Mouse (Mus musculus): ENCODE results near the gene Igf2bp2. TPM values are rescaled to one million over a fixed set of nuclear protein-coding genes. Genes with fewer than 3 reads are reported as not detected.

Igf2bp2 gene
- polyA plus RNA-seq, 1 experiment from 2014 or later: 5.2 TPM

- no peak overlapping the region for H3K4me3 ChIP-seq (ENCODE audit: low read depth, low read length)
- WGBS (ENCODE audit: insufficient replicate concordance): 79% methylated on average over 7 of the region's 7 CpGs
- TF ChIP-seq CTCF (IDR thresholded peaks at IDR 0.05; ENCODE audit: low read depth) (peak; percentile 26; the same call in 1 of the 2 replicates), EP300 (IDR thresholded peaks at IDR 0.05; ENCODE audit: low read depth) (no peak)
- no peak overlapping the region for H3K4me2 ChIP-seq (ENCODE audit: low read depth, low read length)
- no peaks in the 10 kb centered on the region for H3K27me3 ChIP-seq (ENCODE audit: insufficient read depth, low read length)
- no peaks in the 10 kb centered on the region for H3K9me3 ChIP-seq (ENCODE audit: low read length)
- peaks cover 7% of the 10 kb centered on the region for H3K36me3 ChIP-seq (replicated peaks; ENCODE audit: insufficient read depth, low read length)
- H3K27ac ChIP-seq (ENCODE audit: low read depth): no peak overlapping the region
- no peak for DNase-seq
- no peak for ATAC-seq
- H3K9ac ChIP-seq (replicated peaks): no peak overlapping the region
- H3K4me1 ChIP-seq (ENCODE audit: insufficient read depth): no peaks in the 10 kb centered on the region
Measured at GRCm38 (mm10) chr16:22071361-22071760, 91.7 kb downstream of the Igf2bp2 start.

GRCm38 (mm10) chr16:22067406-22067805 is 95.7 kb downstream of the Igf2bp2 start:
- Histone ChIP-seq H3K36me3 (replicated peaks; ENCODE audit: insufficient read depth, low read length) (peaks cover 11% of the 10 kb centered on the region), H3K4me1 (ENCODE audit: insufficient read depth) (no peaks in the 10 kb centered on the region), H3K4me2 (ENCODE audit: low read depth, low read length) (no peak overlapping the region), H3K4me3 (ENCODE audit: low read depth, low read length) (no peak overlapping the region), H3K9me3 (ENCODE audit: low read length) (no peaks in the 10 kb centered on the region), H3K27ac (ENCODE audit: low read depth) (no peak overlapping the region), H3K27me3 (ENCODE audit: insufficient read depth, low read length) (no peaks in the 10 kb centered on the region), H3K9ac (replicated peaks) (no peak overlapping the region)
- 89% methylated on average over 8 of the region's 8 CpGs for WGBS (ENCODE audit: insufficient replicate concordance)
- DNase-seq (no peak), ATAC-seq (no peak)
- TF ChIP-seq EP300 (IDR thresholded peaks at IDR 0.05; ENCODE audit: low read depth) (no peak), CTCF (IDR thresholded peaks at IDR 0.05; ENCODE audit: low read depth) (no peak)

GRCm38 (mm10) chr16:22065536-22065935 is 97.6 kb downstream of the Igf2bp2 start:
- H3K4me3 ChIP-seq (ENCODE audit: low read depth, low read length): no peak overlapping the region
- peaks cover 15% of the 10 kb centered on the region for H3K36me3 ChIP-seq (replicated peaks; ENCODE audit: insufficient read depth, low read length)
- no peak for DNase-seq
- TF ChIP-seq EP300 (IDR thresholded peaks at IDR 0.05; ENCODE audit: low read depth): no peak
- TF ChIP-seq CTCF (IDR thresholded peaks at IDR 0.05; ENCODE audit: low read depth): no peak
- no peak overlapping the region for H3K4me2 ChIP-seq (ENCODE audit: low read depth, low read length)
- ATAC-seq: no peak
- H3K4me1 ChIP-seq (ENCODE audit: insufficient read depth): peaks cover 2% of the 10 kb centered on the region
- H3K27me3 ChIP-seq (ENCODE audit: insufficient read depth, low read length): no peaks in the 10 kb centered on the region
- no peaks in the 10 kb centered on the region for H3K9me3 ChIP-seq (ENCODE audit: low read length)
- H3K9ac ChIP-seq (replicated peaks): no peak overlapping the region
- H3K27ac ChIP-seq (ENCODE audit: low read depth): no peak overlapping the region

GRCm38 (mm10) chr16:22062284-22062683 is 100.8 kb downstream of the Igf2bp2 start:
- no peak overlapping the region for H3K4me3 ChIP-seq (ENCODE audit: low read depth, low read length)
- TF ChIP-seq CTCF (IDR thresholded peaks at IDR 0.05; ENCODE audit: low read depth) (no peak), EP300 (IDR thresholded peaks at IDR 0.05; ENCODE audit: low read depth) (no peak)
- peaks cover 2% of the 10 kb centered on the region for H3K4me1 ChIP-seq (ENCODE audit: insufficient read depth)
- no peak overlapping the region for H3K27ac ChIP-seq (ENCODE audit: low read depth)
- WGBS (ENCODE audit: insufficient replicate concordance): 35% methylated on average over 4 of the region's 4 CpGs
- DNase-seq: no peak
- no peak overlapping the region; the same call in 1 of the 2 replicates for H3K4me2 ChIP-seq (ENCODE audit: low read depth, low read length)
- H3K27me3 ChIP-seq (ENCODE audit: insufficient read depth, low read length): no peaks in the 10 kb centered on the region
- no peak for ATAC-seq
- no peaks in the 10 kb centered on the region for H3K9me3 ChIP-seq (ENCODE audit: low read length)
- H3K36me3 ChIP-seq (replicated peaks; ENCODE audit: insufficient read depth, low read length): peaks cover 8% of the 10 kb centered on the region
- no peak overlapping the region for H3K9ac ChIP-seq (replicated peaks)

- Histone ChIP-seq H3K9ac (replicated peaks) (no peak overlapping the region), H3K9me3 (ENCODE audit: low read length) (no peaks in the 10 kb centered on the region), H3K4me1 (ENCODE audit: insufficient read depth) (peaks cover 2% of the 10 kb centered on the region), H3K27me3 (ENCODE audit: insufficient read depth, low read length) (no peaks in the 10 kb centered on the region), H3K4me3 (ENCODE audit: low read depth, low read length) (no peak overlapping the region), H3K4me2 (ENCODE audit: low read depth, low read length) (peak overlapping the region; percentile 45; the same call in 1 of the 2 replicates), H3K36me3 (replicated peaks; ENCODE audit: insufficient read depth, low read length) (peaks cover 8% of the 10 kb centered on the region; the same call in 1 of the 2 replicates), H3K27ac (ENCODE audit: low read depth) (no peak overlapping the region)
- TF ChIP-seq EP300 (IDR thresholded peaks at IDR 0.05; ENCODE audit: low read depth): no peak
- TF ChIP-seq CTCF (IDR thresholded peaks at IDR 0.05; ENCODE audit: low read depth): no peak
- DNase-seq (no peak), ATAC-seq (no peak)
- 42% methylated on average over 14 of the region's 14 CpGs for WGBS (ENCODE audit: insufficient replicate concordance)
Measured at GRCm38 (mm10) chr16:22061555-22062160, 101.4 kb downstream of the Igf2bp2 start.

GRCm38 (mm10) chr16:22060416-22060815 is 102.7 kb downstream of the Igf2bp2 start:
- WGBS (ENCODE audit: insufficient replicate concordance): 83% methylated on average over 10 of the region's 10 CpGs
- ATAC-seq: no peak

More at GRCm38 (mm10) chr16:22060416-22060815, 102.7 kb downstream of the Igf2bp2 start:
- Histone ChIP-seq H3K4me1 (ENCODE audit: insufficient read depth) (peaks cover 2% of the 10 kb centered on the region), H3K27me3 (ENCODE audit: insufficient read depth, low read length) (no peaks in the 10 kb centered on the region), H3K9me3 (ENCODE audit: low read length) (no peaks in the 10 kb centered on the region), H3K36me3 (replicated peaks; ENCODE audit: insufficient read depth, low read length) (peaks cover 8% of the 10 kb centered on the region; the same call in 1 of the 2 replicates), H3K4me2 (ENCODE audit: low read depth, low read length) (no peak overlapping the region), H3K27ac (ENCODE audit: low read depth) (no peak overlapping the region), H3K9ac (replicated peaks) (no peak overlapping the region), H3K4me3 (ENCODE audit: low read depth, low read length) (no peak overlapping the region)
- no peak for TF ChIP-seq CTCF (IDR thresholded peaks at IDR 0.05; ENCODE audit: low read depth)
- TF ChIP-seq EP300 (IDR thresholded peaks at IDR 0.05; ENCODE audit: low read depth): no peak
- DNase-seq: no peak

Data from liver, postnatal 0 days (tissue).